Mouse (Mus musculus): ENCODE results near the gene Naalad2. TPM values are rescaled to one million over a fixed set of nuclear protein-coding genes. Genes with fewer than 3 reads are reported as not detected.
"Not testable (repeated sequence)": the region's sequence is repeated elsewhere in the genome, so short reads cannot be mapped to it uniquely, and the experiment has no call there.

Gene Naalad2
- 1.2 TPM in 2 replicates for polyA plus RNA-seq (2015; fragmentation: Nextera tagmentation; extraction: Ambion mirVana)

DNA sequence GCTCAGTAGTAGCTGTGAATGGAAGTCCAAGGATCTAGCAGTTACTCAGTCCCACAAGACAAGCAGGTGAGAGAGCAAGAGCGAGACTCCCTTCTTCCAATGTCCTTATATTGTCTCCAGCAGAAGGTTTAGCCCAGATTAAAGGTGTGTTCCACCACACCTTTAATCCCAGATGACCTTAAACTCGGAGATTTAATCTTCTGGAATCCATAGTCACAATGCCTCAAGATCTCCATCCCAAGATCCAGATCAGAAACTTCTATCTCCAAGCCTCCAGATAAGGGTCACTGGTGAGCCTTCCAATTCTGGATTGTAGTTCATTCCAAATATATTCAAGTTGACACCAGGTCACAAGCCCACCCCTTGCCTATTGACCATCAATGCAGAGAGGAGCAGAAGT is at the start of gene Naalad2:
Naalad2 (minus strand) TSS at position 101 of the 400 bp plus-strand sequence.
- H3K9ac ChIP-seq (replicated peaks; ENCODE audit: low read depth, low read length); ATAC-seq; H3K9me3 ChIP-seq (ENCODE audit: control insufficient read depth, low read length); H3K27me3 ChIP-seq (replicated peaks; ENCODE audit: control insufficient read depth, insufficient read depth, low read length); H3K4me3 ChIP-seq (replicated peaks; ENCODE audit: low read length); H3K4me1 ChIP-seq (replicated peaks; ENCODE audit: control insufficient read depth, insufficient read depth, low read length); H3K4me2 ChIP-seq (ENCODE audit: low read length); H3K36me3 ChIP-seq (ENCODE audit: control insufficient read depth, insufficient read depth); H3K27ac ChIP-seq (ENCODE audit: low read length): not testable (repeated sequence)
- WGBS, result 77% methylated on average over 2 of the region's 2 CpGs

DNA sequence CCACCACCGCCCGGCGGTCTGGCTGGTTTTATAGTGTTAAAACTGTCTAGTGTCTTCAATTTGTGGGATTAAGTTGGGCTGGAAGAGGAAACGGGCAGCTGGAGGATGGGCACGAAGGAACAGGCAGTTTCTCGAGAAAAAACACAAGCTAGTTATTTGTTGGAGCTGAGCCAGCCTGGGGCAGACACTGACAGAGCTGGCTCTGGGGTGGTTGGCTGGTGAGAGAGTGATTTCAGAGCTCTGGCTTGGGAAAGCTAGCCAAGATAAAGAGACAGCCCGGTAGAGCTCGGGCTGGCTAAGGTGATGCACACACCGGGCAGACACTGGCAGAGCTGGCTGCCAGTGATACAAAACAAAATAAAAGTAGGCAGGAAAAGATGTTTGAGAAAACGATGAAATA is 28.9 kb upstream of the Naalad2 start:
- Histone ChIP-seq H3K27me3 (replicated peaks; ENCODE audit: control insufficient read depth, insufficient read depth, low read length) (no peaks in the 10 kb centered on the region), H3K4me2 (ENCODE audit: low read length) (no peak overlapping the region), H3K4me3 (replicated peaks; ENCODE audit: low read length) (no peak overlapping the region), H3K9ac (replicated peaks; ENCODE audit: low read depth, low read length) (no peak overlapping the region), H3K4me1 (replicated peaks; ENCODE audit: control insufficient read depth, insufficient read depth, low read length) (no peaks in the 10 kb centered on the region; the same call in 1 of the 2 replicates), H3K36me3 (ENCODE audit: control insufficient read depth, insufficient read depth) (no peaks in the 10 kb centered on the region), H3K9me3 (ENCODE audit: control insufficient read depth, low read length) (no peaks in the 10 kb centered on the region), H3K27ac (ENCODE audit: low read length) (no peak overlapping the region)
- WGBS, result 59% methylated on average over 10 of the region's 10 CpGs
- peak; percentile 59; the same call in 1 of the 2 replicates for ATAC-seq

DNA sequence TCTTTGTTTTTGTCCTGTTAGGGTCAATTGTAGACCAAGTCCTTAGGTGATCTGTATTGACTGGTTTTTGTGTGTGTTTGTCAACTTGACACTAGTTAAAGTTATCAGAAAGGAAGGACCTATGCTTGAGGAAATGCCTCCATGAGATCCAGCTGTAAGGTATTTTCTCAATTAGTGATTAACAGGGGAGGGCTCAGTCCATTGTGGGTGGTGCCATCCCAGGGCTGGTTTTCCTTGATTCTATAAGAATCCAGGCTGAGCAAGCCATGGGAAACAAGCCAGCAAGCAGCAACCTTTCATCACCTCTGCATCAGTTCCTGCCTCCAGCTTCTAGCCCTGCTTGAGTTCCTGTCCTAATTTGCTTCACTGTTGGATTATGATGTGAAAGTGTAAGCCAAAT is 27.6 kb upstream of the Naalad2 start, which contains the start of gene Mbd3l2:
Mbd3l2 (plus strand) TSS at position 301 of the 400 bp plus-strand sequence.
- no peaks in the 10 kb centered on the region for H3K36me3 ChIP-seq (ENCODE audit: control insufficient read depth, insufficient read depth)
- no peak for ATAC-seq

DNA sequence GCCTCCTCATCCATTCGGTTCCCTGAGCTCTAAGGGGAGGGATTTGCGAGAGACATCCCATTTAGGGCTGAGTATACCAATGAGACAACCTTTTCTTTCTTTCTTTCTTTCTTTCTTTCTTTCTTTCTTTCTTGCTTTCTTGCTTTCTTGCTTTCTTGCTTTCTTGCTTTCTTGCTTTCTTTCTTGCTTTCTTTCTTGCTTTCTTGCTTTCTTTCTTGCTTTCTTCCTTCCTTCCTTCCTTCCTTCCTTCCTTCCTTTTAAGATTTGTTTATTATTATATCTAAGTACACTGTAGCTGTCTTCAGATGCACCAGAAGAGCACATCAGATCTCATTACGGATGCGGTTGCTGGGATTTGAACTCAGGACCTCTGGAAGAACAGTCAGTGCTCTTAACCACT is 9.6 kb upstream of the Naalad2 start:
- H3K27ac ChIP-seq (ENCODE audit: low read length); H3K4me3 ChIP-seq (replicated peaks; ENCODE audit: low read length); H3K27me3 ChIP-seq (replicated peaks; ENCODE audit: control insufficient read depth, insufficient read depth, low read length); H3K9me3 ChIP-seq (ENCODE audit: control insufficient read depth, low read length); ATAC-seq; H3K4me1 ChIP-seq (replicated peaks; ENCODE audit: control insufficient read depth, insufficient read depth, low read length); H3K36me3 ChIP-seq (ENCODE audit: control insufficient read depth, insufficient read depth); H3K4me2 ChIP-seq (ENCODE audit: low read length); H3K9ac ChIP-seq (replicated peaks; ENCODE audit: low read depth, low read length): not testable (repeated sequence)
- WGBS, result 87% methylated on average over 4 of the region's 4 CpGs

More for the DNA sequence above, 27.6 kb upstream of the Naalad2 start, which contains the start of gene Mbd3l2:
- H3K9me3 ChIP-seq (ENCODE audit: control insufficient read depth, low read length), result no peaks in the 10 kb centered on the region
- H3K27me3 ChIP-seq (replicated peaks; ENCODE audit: control insufficient read depth, insufficient read depth, low read length), result no peaks in the 10 kb centered on the region
- H3K4me1 ChIP-seq (replicated peaks; ENCODE audit: control insufficient read depth, insufficient read depth, low read length), result no peaks in the 10 kb centered on the region; the same call in 1 of the 2 replicates
- H3K4me3 ChIP-seq (replicated peaks; ENCODE audit: low read length), result no peak within 1 kb of the TSS
- H3K27ac ChIP-seq (ENCODE audit: low read length), result no peak within 1 kb of the TSS
- no peak within 1 kb of the TSS for H3K9ac ChIP-seq (replicated peaks; ENCODE audit: low read depth, low read length)
- H3K4me2 ChIP-seq (ENCODE audit: low read length), result no peak within 1 kb of the TSS

DNA sequence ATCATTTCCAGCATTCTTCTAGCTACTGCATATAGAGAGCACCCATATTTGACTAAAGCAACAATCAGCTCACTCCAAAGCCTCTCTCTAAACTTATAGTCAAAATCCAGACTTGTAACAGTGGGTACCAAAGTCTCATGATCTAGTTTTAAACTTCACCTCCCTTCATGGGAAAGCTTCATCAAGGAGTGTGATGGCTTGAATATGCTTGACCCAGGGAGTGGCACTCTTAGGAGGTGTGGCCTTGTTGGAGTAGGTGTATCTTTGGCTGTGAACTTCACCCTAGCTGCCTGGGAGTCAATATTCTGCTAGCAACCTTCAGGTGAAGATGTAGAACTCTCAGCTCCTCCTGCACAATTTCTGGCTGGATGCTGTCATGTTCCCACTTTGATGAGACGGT is 1.3 kb upstream of the Naalad2 start, which contains the start of gene Ubtfl1:
Ubtfl1 (plus strand) TSS at position 301 of the 400 bp plus-strand sequence.
- WGBS, result 69% methylated on average over 1 of the region's 1 CpGs
- Histone ChIP-seq H3K9me3 (ENCODE audit: control insufficient read depth, low read length) (no peaks in the 10 kb centered on the region), H3K27me3 (replicated peaks; ENCODE audit: control insufficient read depth, insufficient read depth, low read length) (no peaks in the 10 kb centered on the region), H3K4me1 (replicated peaks; ENCODE audit: control insufficient read depth, insufficient read depth, low read length) (no peaks in the 10 kb centered on the region), H3K4me2 (ENCODE audit: low read length) (no peak within 1 kb of the TSS), H3K36me3 (ENCODE audit: control insufficient read depth, insufficient read depth) (no peaks in the 10 kb centered on the region), H3K4me3 (replicated peaks; ENCODE audit: low read length) (no peak within 1 kb of the TSS), H3K9ac (replicated peaks; ENCODE audit: low read depth, low read length) (no peak within 1 kb of the TSS), H3K27ac (ENCODE audit: low read length) (no peak within 1 kb of the TSS)
- ATAC-seq, result no peak

DNA sequence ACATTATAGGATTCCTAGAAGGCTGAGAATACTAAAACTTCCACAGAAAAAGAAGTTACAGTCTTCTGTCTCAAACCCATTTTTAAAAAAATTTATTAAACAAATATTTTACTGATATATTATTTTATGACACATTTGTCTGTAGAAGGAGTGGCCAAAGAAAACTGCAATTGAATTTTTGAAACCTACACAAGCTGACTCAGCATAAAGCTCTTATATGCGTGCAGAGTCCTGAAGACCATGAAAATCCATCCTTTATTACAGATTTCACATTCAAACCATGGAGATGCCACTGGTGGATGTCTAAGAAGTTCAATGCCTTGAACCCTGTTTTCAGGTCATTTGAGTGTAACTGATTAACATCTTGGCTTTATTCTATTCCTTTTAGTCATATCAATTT is 3.2 kb downstream of the Naalad2 start:
- Histone ChIP-seq H3K4me2 (ENCODE audit: low read length) (no peak overlapping the region), H3K4me1 (replicated peaks; ENCODE audit: control insufficient read depth, insufficient read depth, low read length) (no peaks in the 10 kb centered on the region), H3K27ac (ENCODE audit: low read length) (no peak overlapping the region), H3K27me3 (replicated peaks; ENCODE audit: control insufficient read depth, insufficient read depth, low read length) (no peaks in the 10 kb centered on the region), H3K9me3 (ENCODE audit: control insufficient read depth, low read length) (no peaks in the 10 kb centered on the region), H3K9ac (replicated peaks; ENCODE audit: low read depth, low read length) (no peak overlapping the region), H3K36me3 (ENCODE audit: control insufficient read depth, insufficient read depth) (no peaks in the 10 kb centered on the region), H3K4me3 (replicated peaks; ENCODE audit: low read length) (no peak overlapping the region)
- no peak for ATAC-seq
- WGBS, result 72% methylated on average over 1 of the region's 1 CpGs

DNA sequence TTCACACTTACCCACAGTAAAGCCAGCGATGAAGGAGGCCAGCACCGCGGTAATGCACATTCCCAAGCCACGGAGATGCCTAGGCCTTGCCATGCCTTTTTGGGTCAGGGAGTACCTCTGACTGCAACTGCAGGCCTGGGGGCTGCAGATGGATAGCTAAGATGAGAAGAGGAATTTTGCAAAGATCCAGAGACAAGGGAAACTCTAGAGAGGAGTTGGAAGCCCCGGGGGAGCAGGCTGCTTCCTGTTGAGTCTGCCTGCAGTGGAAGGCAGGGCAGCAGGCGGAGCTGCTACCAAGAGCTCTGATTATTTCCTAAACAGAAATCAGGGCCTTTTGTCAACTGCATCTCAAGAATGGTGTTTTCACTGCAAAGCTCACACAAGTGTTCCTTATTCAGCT is 17.0 kb downstream of the Naalad2 start:
- H3K4me3 ChIP-seq (replicated peaks; ENCODE audit: low read length), result no peak overlapping the region
- 37% methylated on average over 6 of the region's 6 CpGs for WGBS
- H3K4me2 ChIP-seq (ENCODE audit: low read length), result no peak overlapping the region
- no peaks in the 10 kb centered on the region for H3K27me3 ChIP-seq (replicated peaks; ENCODE audit: control insufficient read depth, insufficient read depth, low read length)
- no peaks in the 10 kb centered on the region for H3K4me1 ChIP-seq (replicated peaks; ENCODE audit: control insufficient read depth, insufficient read depth, low read length)
- H3K9ac ChIP-seq (replicated peaks; ENCODE audit: low read depth, low read length), result no peak overlapping the region
- no peaks in the 10 kb centered on the region for H3K36me3 ChIP-seq (ENCODE audit: control insufficient read depth, insufficient read depth)
- H3K27ac ChIP-seq (ENCODE audit: low read length), result no peak overlapping the region
- ATAC-seq, result no peak
- no peaks in the 10 kb centered on the region for H3K9me3 ChIP-seq (ENCODE audit: control insufficient read depth, low read length)

DNA sequence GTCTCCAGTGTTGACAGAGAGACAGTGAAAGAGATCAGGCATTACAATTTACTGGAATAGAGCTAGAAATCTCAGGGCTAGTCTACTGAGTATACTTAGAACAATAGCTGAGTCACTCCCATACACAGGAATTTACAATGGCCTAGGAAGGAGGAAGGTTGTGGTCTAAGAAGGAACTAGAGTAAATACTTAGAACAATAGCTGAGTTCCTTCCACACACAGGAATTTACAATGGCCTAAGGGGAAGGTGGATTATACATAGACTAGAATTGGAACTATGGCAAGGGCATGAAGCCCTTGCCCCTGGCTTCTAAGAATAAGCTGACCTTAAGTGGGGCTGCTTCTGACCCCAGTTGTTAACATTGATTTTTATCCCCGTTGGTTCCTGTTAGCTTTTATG is 29.8 kb downstream of the Naalad2 start:
- H3K9me3 ChIP-seq (ENCODE audit: control insufficient read depth, low read length); H3K4me3 ChIP-seq (replicated peaks; ENCODE audit: low read length); H3K4me1 ChIP-seq (replicated peaks; ENCODE audit: control insufficient read depth, insufficient read depth, low read length); H3K27ac ChIP-seq (ENCODE audit: low read length); H3K9ac ChIP-seq (replicated peaks; ENCODE audit: low read depth, low read length); H3K27me3 ChIP-seq (replicated peaks; ENCODE audit: control insufficient read depth, insufficient read depth, low read length); H3K36me3 ChIP-seq (ENCODE audit: control insufficient read depth, insufficient read depth); H3K4me2 ChIP-seq (ENCODE audit: low read length); ATAC-seq: not testable (repeated sequence)
- WGBS, result 82% methylated on average over 1 of the region's 1 CpGs

DNA sequence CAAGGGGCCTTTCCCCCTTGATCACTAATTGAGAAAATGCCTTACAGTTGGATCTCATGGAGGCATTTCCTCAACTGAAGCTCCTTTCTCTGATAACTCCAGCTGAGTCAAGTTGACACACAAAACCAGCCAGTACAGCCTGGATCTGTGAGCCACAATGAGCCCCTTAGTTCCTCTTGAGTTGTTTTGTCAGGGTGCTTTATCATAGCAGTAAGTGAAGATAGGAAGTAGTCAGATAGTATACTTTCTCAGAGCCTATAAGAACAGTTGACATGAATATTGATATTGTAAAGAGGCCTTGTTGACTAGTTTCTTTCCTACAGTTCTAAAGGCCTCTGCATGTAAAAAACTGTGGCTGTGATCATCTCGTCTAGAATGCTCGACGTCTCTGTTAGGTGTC is 82.8 kb downstream of the Naalad2 start:
- Histone ChIP-seq H3K9ac (replicated peaks; ENCODE audit: low read depth, low read length) (no peak overlapping the region), H3K9me3 (ENCODE audit: control insufficient read depth, low read length) (no peaks in the 10 kb centered on the region), H3K27ac (ENCODE audit: low read length) (no peak overlapping the region), H3K4me1 (replicated peaks; ENCODE audit: control insufficient read depth, insufficient read depth, low read length) (no peaks in the 10 kb centered on the region), H3K27me3 (replicated peaks; ENCODE audit: control insufficient read depth, insufficient read depth, low read length) (no peaks in the 10 kb centered on the region), H3K36me3 (ENCODE audit: control insufficient read depth, insufficient read depth) (0 out of 2 replicates have a peak, but pooled peaks cover 2% of the 10 kb centered on the region), H3K4me3 (replicated peaks; ENCODE audit: low read length) (no peak overlapping the region), H3K4me2 (ENCODE audit: low read length) (no peak overlapping the region)
- ATAC-seq, result no peak
- whole genome bisulfite sequencing, result 96% methylated on average over 3 of the region's 3 CpGs

DNA sequence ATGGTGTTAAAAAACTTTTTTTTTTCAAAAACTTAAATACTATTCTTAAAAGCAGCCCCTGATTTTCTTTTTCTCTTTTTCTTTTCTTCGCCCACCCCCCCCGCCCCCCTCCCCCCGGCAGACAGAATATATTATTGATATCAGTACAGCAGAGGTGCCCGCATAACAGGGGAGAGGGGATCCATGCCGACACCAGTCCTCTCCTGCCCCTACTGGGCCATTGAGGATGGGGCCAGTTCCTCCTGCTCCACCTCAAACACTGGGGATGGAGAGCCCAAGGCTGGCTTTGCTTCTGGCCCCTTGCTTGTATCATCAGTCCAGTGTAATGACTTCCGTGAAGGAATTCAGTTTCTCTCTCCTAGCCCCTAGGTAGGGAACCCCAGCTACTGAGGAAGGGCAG is 104.5 kb downstream of the Naalad2 start:
- H3K4me3 ChIP-seq (replicated peaks; ENCODE audit: low read length), result no peak overlapping the region
- WGBS, result 85% methylated on average over 6 of the region's 6 CpGs
- H3K27ac ChIP-seq (ENCODE audit: low read length), result no peak overlapping the region
- H3K9ac ChIP-seq (replicated peaks; ENCODE audit: low read depth, low read length), result no peak overlapping the region
- H3K4me2 ChIP-seq (ENCODE audit: low read length), result no peak overlapping the region
- peaks cover 18% of the 10 kb centered on the region for H3K36me3 ChIP-seq (ENCODE audit: control insufficient read depth, insufficient read depth)
- H3K4me1 ChIP-seq (replicated peaks; ENCODE audit: control insufficient read depth, insufficient read depth, low read length), result peaks cover 6% of the 10 kb centered on the region
- H3K9me3 ChIP-seq (ENCODE audit: control insufficient read depth, low read length), result no peaks in the 10 kb centered on the region
- ATAC-seq, result no peak
- H3K27me3 ChIP-seq (replicated peaks; ENCODE audit: control insufficient read depth, insufficient read depth, low read length), result no peaks in the 10 kb centered on the region

Data from forebrain, embryonic 16.5 days (tissue).